ENCODE assay signal across 27 mouse cellular contexts in the genomic region with DNA sequence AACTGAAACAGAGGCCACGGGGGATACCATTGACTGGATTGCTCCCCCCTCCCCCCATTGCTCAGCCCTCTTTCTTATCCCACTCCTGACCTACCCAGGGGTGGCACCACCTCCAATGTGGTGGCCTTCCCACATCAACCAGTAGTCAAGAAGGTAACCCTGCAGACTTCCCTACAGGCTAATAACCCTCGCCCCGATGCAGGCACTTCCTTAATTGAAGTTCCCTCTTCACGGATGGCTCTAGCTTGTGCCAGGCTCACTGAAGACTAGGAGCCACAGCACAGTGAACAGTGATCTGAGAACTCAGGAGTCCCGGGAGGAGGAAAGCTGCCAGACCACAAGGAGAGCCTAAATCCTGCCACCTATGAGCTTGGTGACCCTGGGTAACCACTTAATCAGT. TPM values are rescaled to one million over a fixed set of nuclear protein-coding genes. Genes with fewer than 3 reads are reported as not detected.
"Had no signal": no experiment of that assay in that cellular context is flagged by ENCODE, and none has a peak within 500 bp of the region (broad histone marks: within the 10 kb centered on the region; RNA-seq: fewer than 3 reads in every experiment).

No protein-coding gene starts in this region.

- H3K4me3 ChIP-seq: limb, embryonic 12.5 days; limb, embryonic 15.5 days; midbrain, embryonic 15.5 days; neural tube, embryonic 12.5 days; neural tube, embryonic 15.5 days; stomach, embryonic 15.5 days had no signal

- DNase-seq: kidney, adult 18-20 months; kidney, adult 9 months; kidney, postnatal 14 days; kidney, postnatal 4 days; left cerebral cortex, postnatal 4 days; liver, postnatal 0 days; lung, embryonic 14.5 days; right cerebral cortex, adult 18-20 months; right cerebral cortex, postnatal 14 days; right cerebral cortex, postnatal 4 days; thymus, postnatal 25 days had no signal

- H3K4me2 ChIP-seq: limb, embryonic 12.5 days; limb, embryonic 15.5 days; liver, embryonic 11.5 days; lung, embryonic 14.5 days; midbrain, embryonic 11.5 days; midbrain, embryonic 15.5 days; neural tube, embryonic 12.5 days; neural tube, embryonic 15.5 days; stomach, embryonic 15.5 days had no signal

- H3K9ac ChIP-seq: limb, embryonic 12.5 days; limb, embryonic 15.5 days; liver, embryonic 14.5 days; liver, postnatal 0 days; lung, embryonic 14.5 days; midbrain, embryonic 15.5 days; neural tube, embryonic 12.5 days; neural tube, embryonic 15.5 days; stomach, embryonic 15.5 days had no signal

- H3K27ac ChIP-seq: limb, embryonic 12.5 days; limb, embryonic 15.5 days; liver, embryonic 14.5 days; macrophage; midbrain, embryonic 15.5 days; neural tube, embryonic 12.5 days; neural tube, embryonic 15.5 days; stomach, embryonic 15.5 days had no signal

- H3K27me3 ChIP-seq: midbrain, embryonic 15.5 days; neural tube, embryonic 12.5 days; neural tube, embryonic 15.5 days had no signal

- ATAC-seq: liver, postnatal 0 days; lung, postnatal 0 days; midbrain, embryonic 15.5 days had no signal

- H3K9me3 ChIP-seq: limb, embryonic 12.5 days; limb, embryonic 15.5 days; midbrain, embryonic 15.5 days; neural tube, embryonic 12.5 days; neural tube, embryonic 15.5 days; stomach, embryonic 15.5 days had no signal

- H3K4me1 ChIP-seq: limb, embryonic 12.5 days; limb, embryonic 15.5 days; midbrain, embryonic 15.5 days; neural tube, embryonic 12.5 days; neural tube, embryonic 15.5 days; stomach, embryonic 15.5 days had no signal

- H3K36me3 ChIP-seq: limb, embryonic 12.5 days; limb, embryonic 15.5 days; midbrain, embryonic 15.5 days; neural tube, embryonic 12.5 days; neural tube, embryonic 15.5 days; stomach, embryonic 15.5 days had no signal

RNA-seq across cellular contexts. Expression of a gene that starts 11.8 kb away (rescaled TPM):
- polyA plus RNA-seq: liver, embryonic 11.5 days; liver, postnatal 0 days; lung, embryonic 14.5 days had no signal

RNA-seq across cellular contexts. Expression of a gene that starts 36.0 kb away (rescaled TPM):
- total RNA-seq: megakaryocyte-erythroid progenitor cell, adult 5-6 weeks had no signal

RNA-seq across cellular contexts. Expression of a gene that starts 47.7 kb away (rescaled TPM):
- total RNA-seq: layer of hippocampus, adult 18-20 months; layer of hippocampus, postnatal 14 days; left cerebral cortex, adult 8-10 months; left cerebral cortex, postnatal 14 days; left cerebral cortex, postnatal 4 days; megakaryocyte-erythroid progenitor cell, adult 5-6 weeks had no signal
- polyA plus RNA-seq: lung, postnatal 0 days; macrophage had no signal
